Mouse (Mus musculus) lung, embryonic 14.5 days (tissue): ENCODE data around the gene Il16. TPM values are rescaled to one million over a fixed set of nuclear protein-coding genes. Genes with fewer than 3 reads are reported as not detected.

Source experiments
- ATAC-seq: fragments of 200-750 bp; cut with Nextera tagmentation; 2 replicates; pipeline ENCODE4 v1.8.0; 2017; ENCODE audit warnings: mild to moderate bottlenecking, moderate TSS enrichment, moderate library complexity; ENCODE audit not compliant: insufficient read depth
- DNase-seq: peaks from one replicate; pipeline ENCODE4 v3.0.0-alpha.2; 2015
- H3K27ac ChIP-seq: fragments of 300-500 bp; sonication (generic); 2 replicates; pipeline ENCODE4 v1.5.1; 2014; ENCODE audit warnings: low read depth, mild to moderate bottlenecking, moderate library complexity
- H3K27me3 ChIP-seq: fragments of 300-500 bp; sonication (generic); 2 replicates; pipeline ENCODE4 v1.6.1; 2014; ENCODE audit warnings: low read length, control low read depth; ENCODE audit not compliant: insufficient read depth
- H3K36me3 ChIP-seq: fragments of 300-500 bp; sonication (generic); 2 replicates; pipeline ENCODE4 v1.6.1; 2014; ENCODE audit warnings: control low read depth; ENCODE audit not compliant: insufficient read depth
- H3K4me1 ChIP-seq: fragments of 300-500 bp; sonication (generic); 2 replicates; pipeline ENCODE4 v1.6.1; 2014; ENCODE audit warnings: antibody characterized with exemption, control low read depth; ENCODE audit not compliant: insufficient read depth
- H3K4me2 ChIP-seq: fragments of 300-500 bp; sonication (generic); 2 replicates; pipeline ENCODE4 v1.6.1; 2014; ENCODE audit warnings: mild to moderate bottlenecking
- H3K4me3 ChIP-seq: fragments of 300-500 bp; sonication (generic); 2 replicates; pipeline ENCODE4 v1.5.1; 2014; ENCODE audit warnings: low read depth, low read length
- H3K9ac ChIP-seq: fragments of 300-500 bp; sonication (generic); 2 replicates; pipeline ENCODE4 v1.6.1; 2014
- H3K9me3 ChIP-seq: fragments of 300-500 bp; sonication (generic); 2 replicates; pipeline ENCODE4 v1.6.1; 2016; ENCODE audit warnings: low read depth, low read length, control low read depth
- CTCF ChIP-seq: IDR thresholded peaks from 2 replicates; pipeline ENCODE4 v1.5.1; 2016; ENCODE audit warnings: antibody characterized with exemption, low read depth
- WGBS: fragments of 180-500 bp; shearing (Covaris S2); extraction: QIAGEN DNeasy Blood & Tissue Kit; methylation state at CpG from one replicate; pipeline ENCODE4 v1.1.7; 2014; 5-methylcytosine and 5-hydroxymethylcytosine counted together
- polyA plus RNA-seq: library from polyadenylated mRNA; unstranded; fragments of >200 nt; fragmentation: Nextera tagmentation; extraction: Ambion mirVana; gene quantifications from 2 replicates; pipeline ENCODE4 v1.2.1, GENCODE M21; 2014

The Il16 gene
- polyA plus RNA-seq, 1 experiment from 2014 or later = 2.3 TPM

DNA sequence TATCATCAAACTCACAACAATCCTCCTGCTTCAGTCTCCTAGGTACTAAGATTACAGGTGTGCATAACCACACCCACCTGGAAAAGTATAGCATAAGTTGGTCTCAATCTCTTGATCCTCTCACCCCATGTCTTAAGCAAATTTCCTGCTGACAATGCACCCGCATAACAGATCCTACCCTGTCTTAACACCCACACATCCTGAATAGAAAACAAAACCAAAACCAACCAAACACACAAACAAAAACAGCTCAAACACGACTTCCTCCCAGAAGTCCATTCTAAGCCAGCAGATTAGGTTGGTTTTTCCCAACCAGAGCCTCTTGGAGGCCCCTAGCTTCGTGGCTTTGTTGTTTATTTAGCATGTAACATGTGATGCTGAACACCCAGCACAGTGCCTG lies 2.8 kb downstream of the Il16 start:
- WGBS = 46% methylated on average over 3 of the region's 3 CpGs
- Histone ChIP-seq H3K4me2 (no peak overlapping the region), H3K4me1 (peaks cover 23% of the 10 kb centered on the region)

DNA sequence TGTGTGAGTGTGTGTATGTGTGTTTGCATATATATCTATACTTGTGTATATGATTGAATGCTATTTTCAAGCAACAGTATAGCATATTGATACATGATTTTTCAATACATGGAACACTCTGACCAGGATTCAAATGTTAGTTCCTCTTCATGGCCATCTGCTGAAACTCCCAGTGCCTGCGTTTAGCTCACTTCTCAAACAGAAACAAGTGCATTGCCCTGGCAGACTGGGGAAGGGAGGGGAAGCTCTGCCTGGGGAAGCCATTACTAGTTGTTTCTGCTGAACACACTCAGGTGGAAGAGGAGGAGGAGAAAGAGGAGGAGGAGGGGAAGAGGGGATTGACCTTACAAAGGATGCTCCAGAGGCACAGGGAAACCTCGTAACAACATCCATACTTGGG lies 3.5 kb downstream of the Il16 start:
- no peak for TF ChIP-seq CTCF
- no peaks in the 10 kb centered on the region for H3K9me3 ChIP-seq
- no peaks in the 10 kb centered on the region for H3K36me3 ChIP-seq
- WGBS = 74% methylated on average over 2 of the region's 2 CpGs
- no peak overlapping the region for H3K27ac ChIP-seq
- no peak for DNase-seq
- no peak overlapping the region for H3K4me3 ChIP-seq
- peaks cover 28% of the 10 kb centered on the region for H3K4me1 ChIP-seq
- no peak overlapping the region for H3K9ac ChIP-seq
- no peaks in the 10 kb centered on the region for H3K27me3 ChIP-seq
- no peak for ATAC-seq
- H3K4me2 ChIP-seq = no peak overlapping the region

More for the DNA sequence above, 2.8 kb downstream of the Il16 start:
- no peak for TF ChIP-seq CTCF
- H3K27ac ChIP-seq = no peak overlapping the region
- no peaks in the 10 kb centered on the region for H3K27me3 ChIP-seq
- H3K36me3 ChIP-seq = no peaks in the 10 kb centered on the region
- H3K9me3 ChIP-seq = no peaks in the 10 kb centered on the region
- H3K4me3 ChIP-seq = no peak overlapping the region
- DNase-seq (no peak), ATAC-seq (no peak)
- no peak overlapping the region for H3K9ac ChIP-seq

DNA sequence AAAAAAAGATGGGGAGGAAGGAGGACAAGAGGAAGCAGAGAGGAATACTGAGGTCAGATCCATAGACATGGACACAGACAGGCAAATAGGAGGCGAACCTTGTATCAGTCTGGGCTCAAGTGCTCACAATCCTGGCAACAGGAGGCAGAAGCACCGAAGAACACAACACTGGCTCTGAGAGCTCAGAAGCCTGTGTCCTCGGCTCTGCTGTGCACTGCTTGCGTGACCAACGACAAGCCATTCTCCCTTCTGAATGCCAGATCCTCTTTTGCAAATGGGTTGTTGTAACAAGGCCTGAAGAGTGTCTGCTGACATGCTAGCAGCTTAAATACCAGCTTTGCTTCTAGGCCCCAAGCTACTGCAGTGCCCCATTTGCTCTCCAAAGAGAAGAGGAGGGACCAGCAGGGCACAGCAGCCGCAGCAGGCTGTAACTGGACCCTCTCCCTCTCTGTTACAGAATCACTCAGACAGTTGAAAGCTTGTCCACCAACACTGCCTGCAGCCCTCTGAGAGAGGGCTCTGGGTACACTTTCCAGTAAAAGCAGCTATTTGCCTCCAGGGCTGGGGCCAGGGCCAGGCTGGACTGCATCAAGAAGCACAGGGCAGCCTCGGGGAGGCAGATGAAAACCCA lies 5.7 kb downstream of the Il16 start:
- Histone ChIP-seq H3K9me3 (no peaks in the 10 kb centered on the region), H3K36me3 (no peaks in the 10 kb centered on the region), H3K27ac (peak overlapping the region; percentile 33; the same call in 1 of the 2 replicates), H3K27me3 (no peaks in the 10 kb centered on the region), H3K4me1 (peaks cover 20% of the 10 kb centered on the region), H3K4me2 (no peak overlapping the region), H3K4me3 (no peak overlapping the region), H3K9ac (no peak overlapping the region)
- ATAC-seq (peak; percentile 58), DNase-seq (peak; percentile 64)
- no peak for TF ChIP-seq CTCF
- 35% methylated on average over 7 of the region's 7 CpGs for WGBS

DNA sequence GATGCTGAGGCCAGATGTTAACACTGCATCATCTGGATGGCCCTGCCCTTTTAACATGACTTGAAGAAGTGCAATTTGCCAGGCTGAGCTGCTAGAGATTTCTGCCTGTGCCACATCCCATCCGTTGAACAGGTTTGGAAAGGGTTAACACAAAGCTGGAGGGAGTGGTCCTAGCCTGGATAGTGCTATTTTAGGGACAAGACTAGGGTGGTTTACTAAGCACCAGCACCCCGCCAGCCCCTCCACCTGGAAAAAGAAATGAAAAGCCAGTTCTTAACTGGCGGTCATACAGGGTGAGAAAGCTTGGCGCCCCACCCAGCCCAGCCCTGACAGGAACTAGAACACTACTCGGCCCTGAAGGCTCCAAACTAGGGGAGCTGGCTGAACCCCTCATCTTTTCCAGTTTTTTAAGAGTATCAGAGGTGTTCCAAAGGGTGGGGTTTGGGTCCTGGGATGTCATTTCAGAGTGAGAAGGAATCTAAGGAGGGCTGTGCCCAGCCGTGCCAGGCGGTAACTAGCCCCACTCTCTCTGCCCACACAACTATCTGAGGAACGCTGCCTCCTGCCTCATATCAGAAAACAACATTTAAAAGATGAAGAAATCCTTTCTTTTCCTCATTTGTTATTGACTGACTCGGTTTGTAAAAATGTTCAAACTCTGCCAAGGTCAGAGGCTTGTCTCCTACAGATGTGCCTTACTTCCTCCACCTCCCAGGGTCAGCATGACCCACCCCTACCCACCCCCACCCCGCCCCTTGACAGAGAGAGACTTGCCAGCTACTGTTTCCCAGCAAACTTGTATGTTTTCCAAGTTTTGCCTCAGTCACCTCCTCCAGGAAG lies 6.7 kb downstream of the Il16 start:
- H3K27ac ChIP-seq = peak overlapping the region; percentile 49; the same call in 1 of the 2 replicates
- no peak overlapping the region for H3K4me3 ChIP-seq
- ATAC-seq (peak; percentile 22; the same call in 1 of the 2 replicates), DNase-seq (peak; percentile 49)
- peaks cover 16% of the 10 kb centered on the region for H3K4me1 ChIP-seq
- no peak overlapping the region for H3K9ac ChIP-seq
- WGBS = 44% methylated on average over 10 of the region's 10 CpGs
- no peak for TF ChIP-seq CTCF
- H3K36me3 ChIP-seq = no peaks in the 10 kb centered on the region
- H3K9me3 ChIP-seq = no peaks in the 10 kb centered on the region
- H3K27me3 ChIP-seq = no peaks in the 10 kb centered on the region
- H3K4me2 ChIP-seq = no peak overlapping the region

DNA sequence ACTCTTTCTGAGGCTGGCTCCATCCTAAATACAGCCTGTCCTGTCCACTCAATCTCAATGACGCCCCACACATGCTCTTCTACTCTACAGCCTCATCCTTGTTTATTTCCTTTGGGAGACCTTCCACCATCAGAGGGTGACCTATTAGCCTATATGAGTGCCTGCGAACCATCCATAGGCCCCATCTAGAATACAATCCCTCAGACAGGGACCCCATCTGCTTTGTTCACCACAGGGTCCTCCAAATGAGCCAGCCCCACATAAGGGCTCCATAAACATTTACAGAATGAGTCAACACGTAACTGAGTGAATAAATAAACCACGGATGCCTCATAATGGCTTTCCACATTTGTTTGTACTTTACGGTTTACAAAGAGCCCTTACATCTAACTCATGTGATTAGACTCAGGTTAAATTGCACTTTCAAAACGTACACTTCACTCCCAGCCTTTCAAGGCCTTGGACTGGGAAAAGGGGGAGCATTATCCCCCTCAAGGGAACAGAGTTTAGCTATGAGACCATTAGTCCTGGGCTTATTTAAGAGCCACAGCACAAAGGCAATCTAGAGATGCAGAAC lies 7.5 kb downstream of the Il16 start:
- no peak for TF ChIP-seq CTCF
- Histone ChIP-seq H3K4me2 (no peak overlapping the region), H3K4me1 (peaks cover 16% of the 10 kb centered on the region), H3K4me3 (no peak overlapping the region), H3K9ac (no peak overlapping the region), H3K9me3 (no peaks in the 10 kb centered on the region), H3K27ac (peak overlapping the region; percentile 49; the same call in 1 of the 2 replicates), H3K27me3 (no peaks in the 10 kb centered on the region), H3K36me3 (no peaks in the 10 kb centered on the region)
- ATAC-seq (peak; percentile 38), DNase-seq (no peak)
- 32% methylated on average over 6 of the region's 6 CpGs for WGBS

DNA sequence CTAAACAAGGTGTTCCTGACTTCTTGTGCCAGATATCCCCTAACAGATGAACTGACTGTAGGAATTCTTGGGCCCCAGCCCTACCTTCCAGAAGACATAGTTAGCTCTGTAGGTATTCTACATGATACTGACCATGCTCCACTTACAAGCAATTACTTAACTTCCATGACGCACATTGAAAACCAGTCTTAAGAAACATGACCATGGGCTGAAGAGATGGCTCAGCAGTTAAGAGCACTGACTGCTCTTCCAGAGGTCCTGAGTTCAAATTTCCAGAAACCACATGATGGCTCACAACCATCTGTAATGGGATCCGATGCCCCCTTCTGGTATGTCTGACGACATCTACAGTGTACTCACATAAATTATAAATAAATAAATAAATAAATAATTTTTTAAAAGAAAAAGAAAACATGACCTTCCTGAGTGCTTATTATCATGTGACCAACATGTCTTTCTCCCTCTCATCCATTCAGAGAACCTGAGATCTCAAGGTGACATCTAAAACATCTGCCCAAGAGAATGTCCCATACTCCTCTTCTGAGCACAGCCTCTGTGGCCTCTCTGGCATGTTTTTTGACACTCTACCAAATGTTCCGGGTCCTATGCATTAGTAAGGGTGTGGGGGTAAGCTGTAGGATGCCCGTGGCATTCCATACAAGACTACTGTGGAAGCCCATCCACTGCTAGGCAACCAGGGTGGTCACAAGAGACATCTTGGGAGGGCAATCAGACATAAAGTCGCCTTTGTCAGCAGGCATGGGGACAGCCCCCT lies 9.0 kb downstream of the Il16 start:
- Histone ChIP-seq H3K4me3 (no peak overlapping the region), H3K9ac (no peak overlapping the region), H3K4me1 (peaks cover 16% of the 10 kb centered on the region), H3K27me3 (no peaks in the 10 kb centered on the region), H3K9me3 (no peaks in the 10 kb centered on the region), H3K4me2 (no peak overlapping the region), H3K36me3 (no peaks in the 10 kb centered on the region), H3K27ac (no peak overlapping the region)
- WGBS = 76% methylated on average over 6 of the region's 6 CpGs
- no peak for TF ChIP-seq CTCF
- DNase-seq (no peak), ATAC-seq (no peak)
